Mouse (Mus musculus) myocyte (in vitro differentiated cells): ENCODE data around the gene Dusp23.

Experiments used
- E2F4 ChIP-seq: IDR thresholded peaks from one replicate; pipeline ENCODE4 v1.6.1; 2011; ENCODE audit warnings: mild to moderate bottlenecking, control low read depth, moderate library complexity; ENCODE audit not compliant: insufficient read depth
- MYOD1 ChIP-seq, 3 experiments: IDR thresholded peaks; one replicate each; pipeline ENCODE4 v1.6.1; 2011; ENCODE audit warnings: control low read depth in 2 of 3, low read depth in 2 of 3, mild to moderate bottlenecking in 2 of 3, moderate library complexity in 1 of 3; ENCODE audit not compliant: insufficient read length in 2 of 3, control insufficient read depth in 1 of 3
- POLR2A ChIP-seq: IDR thresholded peaks from one replicate; pipeline ENCODE4 v1.6.1; 2011; ENCODE audit warnings: low read depth, mild to moderate bottlenecking, control low read depth, moderate library complexity; ENCODE audit not compliant: insufficient read length
- POLR2AphosphoS2 ChIP-seq: IDR thresholded peaks from one replicate; pipeline ENCODE4 v1.6.1; 2011; ENCODE audit warnings: low read depth, control low read depth; ENCODE audit not compliant: insufficient read length
- REST ChIP-seq: IDR thresholded peaks from one replicate; pipeline ENCODE4 v1.6.1; 2011; ENCODE audit warnings: mild to moderate bottlenecking, control low read depth, moderate library complexity; ENCODE audit not compliant: insufficient read depth, insufficient read length
- TCF12 ChIP-seq: IDR thresholded peaks from one replicate; pipeline ENCODE4 v1.6.1; 2011; ENCODE audit warnings: mild to moderate bottlenecking, control low read depth; ENCODE audit not compliant: poor library complexity, insufficient read depth, severe bottlenecking
- USF1 ChIP-seq: IDR thresholded peaks from one replicate; pipeline ENCODE4 v1.6.1; 2011; ENCODE audit warnings: low read depth, mild to moderate bottlenecking, control low read depth, moderate library complexity

- TF ChIP-seq POLR2A (no peak), E2F4 (no peak), REST (no peak), MYOD1 (IDR thresholded peaks at IDR 0.05; ENCODE audit: control insufficient read depth in 1 of 3, insufficient read length in 2 of 3, low read depth in 2 of 3) (no peak), POLR2AphosphoS2 (no peak), TCF12 (no peak), USF1 (no peak)
Observed at GRCm38 (mm10) chr1:172593956-172594355, 38.8 kb downstream of the Dusp23 start.
